Mouse (Mus musculus) gastrocnemius, adult 18-20 months (tissue): Measurements from ENCODE around the gene Ccdc30. TPM values are rescaled to one million over a fixed set of nuclear protein-coding genes. Genes with fewer than 3 reads are reported as not detected.
"Not testable (repeated sequence)": the region's sequence is repeated elsewhere in the genome, so short reads cannot be mapped to it uniquely, and the experiment has no call there.

Experiments used
- DNase-seq: peaks from one replicate; pipeline ENCODE4 v3.0.0; 2021; ENCODE audit warnings: low spot score
- total RNA-seq, 2 experiments: library from RNA; stranded (reverse); gene quantifications; 2 replicates each; pipeline ENCODE4 v1.2.3; 2021

The Ccdc30 gene
- total RNA-seq, 2 experiments from 2014 or later, result not detected

DNA sequence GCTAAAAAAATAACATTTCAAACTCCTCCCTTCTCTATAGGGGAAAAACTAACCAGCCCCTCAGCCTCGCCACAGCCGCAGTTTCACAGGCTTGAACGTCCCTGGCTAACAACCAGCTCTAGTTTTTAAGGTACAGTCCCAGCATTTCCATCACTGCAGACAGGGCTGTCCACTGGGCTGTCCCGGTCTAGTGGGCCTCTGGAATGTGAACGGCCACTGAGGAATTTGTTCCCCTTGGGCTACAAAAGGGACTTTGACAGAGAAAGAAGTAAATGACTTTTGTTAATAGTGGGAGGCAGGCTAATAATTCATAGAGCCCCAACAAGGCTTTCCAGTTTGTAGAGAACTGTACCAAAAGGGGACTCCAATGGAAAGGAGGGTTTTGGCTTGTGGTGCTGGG, 109.9 kb downstream of the Ccdc30 start:
- no peak for DNase-seq

DNA sequence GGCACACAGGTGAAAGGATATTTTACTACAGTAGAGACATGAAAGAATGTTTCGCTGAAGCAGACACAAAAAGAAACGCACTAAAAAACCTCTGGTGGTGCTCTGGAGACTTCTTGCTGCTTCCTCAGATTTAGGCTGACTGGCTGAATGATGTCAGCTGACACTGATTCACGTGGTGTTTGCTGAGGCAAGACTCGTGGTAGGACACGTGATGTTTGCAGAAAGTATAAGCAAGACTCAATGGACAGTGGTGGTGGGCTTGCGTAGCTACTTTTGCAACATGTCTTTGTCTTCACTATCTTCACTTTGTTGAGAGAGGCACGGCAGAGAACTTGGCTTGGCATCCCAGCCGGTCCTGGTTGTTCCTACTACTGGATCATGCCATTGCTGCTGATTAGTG, 112.0 kb downstream of the Ccdc30 start:
- DNase-seq, result no peak

DNA sequence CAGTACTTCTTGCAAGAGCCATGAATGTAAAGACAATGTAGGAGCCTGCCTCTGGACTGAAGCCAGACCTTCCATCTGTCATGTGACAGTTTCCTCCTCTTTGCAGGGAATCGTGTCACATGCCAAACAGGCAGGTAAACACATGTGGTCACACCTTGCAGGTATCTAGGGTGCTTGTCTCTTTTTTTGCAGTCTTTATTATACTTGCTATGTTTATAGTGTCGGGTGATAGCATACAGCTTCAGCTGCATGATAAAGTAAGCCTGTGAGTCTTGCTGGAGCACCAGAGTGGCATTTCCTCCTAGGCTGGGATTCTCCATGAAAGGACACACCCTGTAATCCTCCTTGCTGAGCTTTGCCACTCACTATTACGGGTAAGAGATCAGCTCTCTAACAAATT, 113.5 kb downstream of the Ccdc30 start:
- DNase-seq, result no peak

- no peak for DNase-seq
Measured at GRCm38 (mm10) chr4:119300761-119301160, 114.6 kb downstream of the Ccdc30 start.

- no peak for DNase-seq
Measured at GRCm38 (mm10) chr4:119297361-119297760, 118.0 kb downstream of the Ccdc30 start.

- DNase-seq, result no peak
Measured at GRCm38 (mm10) chr4:119295134-119295453, 120.2 kb downstream of the Ccdc30 start.

- peak; percentile 100 for DNase-seq
Measured at GRCm38 (mm10) chr4:119294415-119295133, 120.7 kb downstream of the Ccdc30 start, which contains the start of gene Ybx1. Gene Ybx1 (minus strand): TSS chr4:119294604.

GRCm38 (mm10) chr4:119293574-119294258, 121.6 kb downstream of the Ccdc30 start:
- DNase-seq, result peak; percentile 7

DNA sequence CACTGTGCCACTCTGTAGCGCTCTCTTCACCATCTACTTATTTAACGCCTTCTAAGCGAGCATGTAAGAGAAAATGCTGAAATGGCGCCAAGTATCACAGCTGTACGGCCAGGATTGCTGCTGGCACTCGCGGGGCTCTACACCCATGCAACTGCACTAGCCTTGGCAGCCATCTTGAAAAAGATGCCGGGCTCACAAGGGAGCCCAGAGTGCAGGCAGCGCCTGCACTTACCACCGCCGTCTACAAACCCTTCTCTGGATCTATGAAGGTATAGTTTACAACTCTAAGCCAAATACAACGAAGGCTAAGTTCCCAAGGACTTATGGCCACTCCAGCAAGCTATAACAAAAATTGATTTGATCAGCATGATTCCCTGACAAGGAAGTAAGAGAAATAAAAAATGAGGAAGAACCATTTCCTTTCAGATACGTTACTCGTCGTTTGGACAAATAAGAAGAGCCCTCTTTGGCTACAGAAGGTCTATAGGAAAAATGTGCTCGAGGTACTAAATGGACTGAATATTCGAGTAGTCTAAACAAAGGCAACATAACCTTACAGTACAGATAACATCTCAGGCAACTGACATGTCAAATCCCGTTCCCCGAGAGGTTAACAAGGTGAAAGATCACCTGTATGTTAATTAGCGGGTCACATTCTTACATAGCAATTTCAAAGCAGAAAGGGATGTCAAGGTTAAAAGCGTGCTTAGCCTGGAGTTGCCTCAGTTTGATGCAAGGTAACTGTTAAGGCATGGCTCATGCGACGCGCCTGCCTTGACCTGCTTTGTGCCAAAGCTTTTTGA, 122.3 kb downstream of the Ccdc30 start:
- peak; percentile 43 for DNase-seq

DNA sequence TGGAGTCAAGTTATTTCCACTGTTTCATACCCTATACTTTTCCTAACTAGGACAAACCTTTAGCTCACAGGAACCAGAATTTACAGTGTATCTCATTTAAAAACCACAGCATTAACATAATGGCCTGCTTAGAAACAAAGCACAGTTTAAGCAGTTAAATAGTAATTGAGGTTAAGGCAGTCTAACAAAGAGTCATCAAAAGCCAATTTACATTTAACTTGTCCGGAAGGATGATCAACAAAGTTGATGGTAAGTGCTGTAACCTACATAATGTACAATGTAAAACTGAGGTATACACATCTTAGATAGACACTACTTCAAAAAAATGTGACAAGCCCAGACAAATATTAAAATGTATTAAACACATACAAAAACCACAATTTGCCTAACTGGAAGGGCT, 123.4 kb downstream of the Ccdc30 start:
- DNase-seq, result no peak

DNA sequence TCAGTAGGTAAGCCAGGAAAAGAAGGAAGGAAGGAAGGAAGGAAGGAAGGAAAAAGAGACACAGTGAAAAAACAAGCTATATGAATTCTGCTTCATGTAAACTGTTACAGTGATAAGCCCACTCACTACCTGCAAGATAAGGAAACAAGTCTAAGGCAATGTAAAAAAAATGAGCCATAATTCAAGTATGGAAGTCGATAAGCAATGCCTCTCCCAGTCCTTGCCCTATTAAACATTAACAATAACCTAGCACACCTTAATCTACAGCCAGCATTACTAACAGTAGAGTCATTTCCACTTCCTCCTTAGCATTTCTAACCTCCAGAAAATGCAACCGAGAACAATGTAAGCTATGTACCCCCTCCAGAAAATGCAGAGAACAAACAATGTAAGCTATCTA, 130.0 kb downstream of the Ccdc30 start:
- no peak for DNase-seq

- no peak for DNase-seq
Measured at GRCm38 (mm10) chr4:119284861-119285260, 130.5 kb downstream of the Ccdc30 start.

- not testable (repeated sequence) for DNase-seq
Measured at GRCm38 (mm10) chr4:119278784-119279183, 136.5 kb downstream of the Ccdc30 start.

DNA sequence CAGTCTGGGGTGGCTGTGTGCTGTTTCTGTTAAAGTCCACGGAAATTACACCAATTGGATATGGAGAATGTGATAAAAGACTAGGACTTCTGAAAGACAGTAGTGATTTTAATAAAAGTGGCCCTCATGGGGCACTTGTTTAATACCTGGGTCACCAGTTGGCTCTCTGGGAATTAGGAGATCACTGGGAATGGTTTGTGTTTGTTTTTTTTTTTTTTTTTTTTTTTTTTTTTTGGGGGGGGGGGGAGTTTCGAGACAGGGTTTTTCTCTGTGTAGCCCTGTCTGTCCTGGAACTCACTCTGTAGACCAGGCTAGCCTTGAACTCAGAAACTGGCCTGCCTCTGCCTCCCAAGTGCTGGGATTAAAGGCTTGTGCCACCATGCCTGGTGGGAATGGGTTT, 139.6 kb downstream of the Ccdc30 start:
- DNase-seq, result no peak

DNA sequence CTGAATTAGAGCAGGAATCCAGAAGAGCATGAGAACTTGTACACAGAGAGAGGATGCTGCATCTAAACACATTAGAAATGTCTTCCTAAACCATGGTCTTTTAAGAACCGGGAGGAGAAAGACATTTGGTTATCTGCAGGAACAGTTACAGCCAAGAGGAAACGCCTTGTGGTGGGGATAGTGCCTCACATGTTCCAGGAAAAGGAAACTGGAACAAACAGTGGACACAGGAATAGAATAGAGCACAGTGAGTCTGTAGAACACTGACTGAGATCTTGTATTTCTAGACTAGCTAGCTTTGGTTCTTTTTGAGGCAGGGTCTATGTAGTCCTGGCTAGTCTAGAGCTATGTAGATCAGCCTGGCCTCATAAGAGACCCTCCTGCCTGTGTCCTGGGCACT, 140.1 kb downstream of the Ccdc30 start:
- DNase-seq, result no peak

DNA sequence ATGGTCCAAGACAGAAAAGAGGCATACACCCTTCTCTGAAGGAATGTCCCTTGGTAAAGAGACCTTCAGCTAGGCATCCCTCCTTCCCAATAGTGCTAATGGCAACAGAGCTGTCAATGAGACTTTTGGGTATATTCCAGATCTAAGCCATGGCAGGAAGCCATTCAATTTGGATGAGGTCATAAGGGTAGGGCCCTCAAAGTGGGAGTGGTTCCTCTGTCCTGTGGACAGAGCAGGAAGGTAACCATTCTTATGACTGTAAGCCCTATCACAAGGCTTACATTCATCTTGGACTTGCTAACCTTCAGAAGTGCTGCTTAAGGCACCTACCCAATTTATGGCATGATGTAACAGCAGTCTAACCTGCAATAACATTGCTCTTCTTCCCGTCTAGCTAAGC, 140.7 kb downstream of the Ccdc30 start:
- peak; percentile 59 for DNase-seq

Other genes starting within 250 kb of the Ccdc30 start
- 10 to 100 TPM; 18.5 TPM for gene Zfp691, start 241.3 kb downstream of the Ccdc30 start, total RNA-seq
- not detected for gene Ermap, start 225.5 kb downstream of the Ccdc30 start, total RNA-seq
- gene Svbp, start 220.2 kb downstream of the Ccdc30 start, total RNA-seq, result 10 to 100 TPM in 1 of 2 experiments, 1 to 10 TPM in 1; 9.3 to 12.2 TPM
- gene Tmem269, start 197.3 kb downstream of the Ccdc30 start, total RNA-seq, result not detected
- 10 to 100 TPM; 24.6 to 28.2 TPM for gene AU022252, start 182.8 kb downstream of the Ccdc30 start, total RNA-seq
- 1 to 10 TPM; 9.1 to 9.4 TPM for gene P3h1, start 182.6 kb downstream of the Ccdc30 start, total RNA-seq
- gene Cldn19, start 160.1 kb downstream of the Ccdc30 start, total RNA-seq, result 1 to 10 TPM; 1.3 to 1.9 TPM
- gene Ybx1, start 120.9 kb downstream of the Ccdc30 start, total RNA-seq, result 100 to 1,000 TPM; 659 to 760 TPM
- 1 to 10 TPM; 7.9 to 8.8 TPM for gene Ppih, start 95.0 kb downstream of the Ccdc30 start, total RNA-seq
- 1 to 10 TPM; 4.8 to 5.6 TPM for gene Ppcs, start 6.9 kb upstream of the Ccdc30 start, total RNA-seq
- not detected for gene Zmynd12, start 7.3 kb upstream of the Ccdc30 start, total RNA-seq
- gene Rimkla, start 77.1 kb upstream of the Ccdc30 start, total RNA-seq, result not detected
- gene Foxj3, start 121.5 kb upstream of the Ccdc30 start, total RNA-seq, result 10 to 100 TPM; 32.1 to 32.5 TPM
- gene Frg2f1, start 124.0 kb upstream of the Ccdc30 start, total RNA-seq, result 1 to 10 TPM; 4.1 to 6.3 TPM
- not detected for gene Guca2a, start 222.2 kb upstream of the Ccdc30 start, total RNA-seq
- gene Guca2b, start 243.4 kb upstream of the Ccdc30 start, total RNA-seq, result not detected